Mouse (Mus musculus) MEL (cell line): ENCODE data around the gene Frem1. TPM values are rescaled to one million over a fixed set of nuclear protein-coding genes. Genes with fewer than 3 reads are reported as not detected.

Source experiments
- DNase-seq: peaks from one replicate; pipeline ENCODE4 v3.0.0; 2011; ENCODE audit warnings: low read depth, low spot score
- H3K27ac ChIP-seq: 2 replicates; pipeline ENCODE4 v1.5.1; 2012; ENCODE audit warnings: low read depth, mild to moderate bottlenecking, control low read depth, low read length, moderate library complexity; ENCODE audit not compliant: control insufficient read depth
- H3K27me3 ChIP-seq, 2 experiments: fragments of 150-350 bp in 1 of 2; sonication (generic) in 1 of 2; 2 replicates each; pipeline ENCODE4 v1.6.1; 2012; ENCODE audit warnings: low read length in 2 of 2, mild to moderate bottlenecking in 2 of 2, improper control_type of control experiment in 1 of 2, moderate library complexity in 1 of 2; ENCODE audit not compliant: insufficient read depth in 2 of 2, control insufficient read depth in 1 of 2
- H3K36me3 ChIP-seq, 2 experiments: 2 replicates each; pipeline ENCODE4 v1.6.1; 2012 to 2014; ENCODE audit warnings: low read length in 2 of 2, improper control_type of control experiment in 1 of 2, inconsistent platforms in 1 of 2, mild to moderate bottlenecking in 1 of 2; ENCODE audit not compliant: insufficient read depth in 2 of 2, control insufficient read depth in 1 of 2
- H3K4me1 ChIP-seq, 2 experiments: fragments of 150-350 bp in 1 of 2; sonication (generic) in 1 of 2; 2 replicates each; pipeline ENCODE4 v1.6.1; 2012; ENCODE audit warnings: low read length in 2 of 2, improper control_type of control experiment in 1 of 2, mild to moderate bottlenecking in 1 of 2; ENCODE audit not compliant: insufficient read depth in 2 of 2, control insufficient read depth in 1 of 2
- H3K4me3 ChIP-seq, 2 experiments: fragments of 150-350 bp in 1 of 2; sonication (generic) in 1 of 2; 2 replicates each; pipeline ENCODE4 v1.5.1; 2012; ENCODE audit warnings: low read depth in 2 of 2, low read length in 2 of 2, mild to moderate bottlenecking in 2 of 2, moderate library complexity in 2 of 2, control low read depth in 1 of 2, improper control_type of control experiment in 1 of 2; ENCODE audit not compliant: control insufficient read depth in 1 of 2, insufficient read depth in 1 of 2
- H3K79me2 ChIP-seq: 2 replicates; pipeline ENCODE4 v1.6.1; 2012; ENCODE audit warnings: mild to moderate bottlenecking, low read length, moderate library complexity; ENCODE audit not compliant: control insufficient read depth, poor library complexity, insufficient read depth
- H3K9ac ChIP-seq: 2 replicates; pipeline ENCODE4 v1.6.1; 2012; ENCODE audit warnings: low read depth, mild to moderate bottlenecking, control low read depth, low read length, moderate library complexity; ENCODE audit not compliant: control insufficient read depth, poor library complexity, severe bottlenecking
- H3K9me3 ChIP-seq: fragments of 150-350 bp; sonication (generic); replicated peaks from 2 replicates; pipeline ENCODE4 v1.6.1; 2012; ENCODE audit warnings: mild to moderate bottlenecking, low read length, improper control_type of control experiment, moderate library complexity; ENCODE audit not compliant: insufficient read depth
- CHD1 ChIP-seq: IDR thresholded peaks from 2 replicates; pipeline ENCODE4 v1.6.1; 2012; ENCODE audit warnings: low read depth, mild to moderate bottlenecking, inconsistent platforms, low read length, improper control_type of control experiment
- CTCF ChIP-seq, 3 experiments: IDR thresholded peaks in 2 of 3; conservative IDR thresholded peaks in 1 of 3; 2 replicates each; pipeline ENCODE4 v1.5.1; 2011 to 2012; ENCODE audit warnings: low read length in 3 of 3, low read depth in 2 of 3, mild to moderate bottlenecking in 2 of 3, improper control_type of control experiment in 1 of 3, inconsistent platforms in 1 of 3, mixed read lengths in 1 of 3, moderate library complexity in 1 of 3; ENCODE audit not compliant: control insufficient read depth in 1 of 3, insufficient read depth in 1 of 3, poor library complexity in 1 of 3, severe bottlenecking in 1 of 3
- GABPA ChIP-seq: IDR thresholded peaks from 2 replicates; pipeline ENCODE4 v1.6.1; 2012; ENCODE audit warnings: low read depth, mild to moderate bottlenecking, inconsistent platforms, low read length, improper control_type of control experiment, moderate library complexity
- GATA1 ChIP-seq: IDR thresholded peaks from 2 replicates; pipeline ENCODE4 v1.6.1; 2011; ENCODE audit warnings: low read depth, low read length, improper control_type of control experiment
- HCFC1 ChIP-seq: IDR thresholded peaks from 2 replicates; pipeline ENCODE4 v1.6.1; 2012; ENCODE audit warnings: low read depth, mild to moderate bottlenecking, inconsistent platforms, low read length, improper control_type of control experiment, moderate library complexity
- MAZ ChIP-seq: IDR thresholded peaks from 2 replicates; pipeline ENCODE4 v1.6.1; 2012; ENCODE audit warnings: low read depth, mild to moderate bottlenecking, inconsistent platforms, low read length, improper control_type of control experiment
- MEF2A ChIP-seq: IDR thresholded peaks from 2 replicates; pipeline ENCODE4 v1.6.1; 2014; ENCODE audit warnings: low read depth, mild to moderate bottlenecking, inconsistent platforms, low read length, improper control_type of control experiment; ENCODE audit not compliant: poor library complexity, insufficient replicate concordance, severe bottlenecking; ENCODE audit errors: extremely low read depth
- MXI1 ChIP-seq: IDR thresholded peaks from 2 replicates; pipeline ENCODE4 v1.6.1; 2011; ENCODE audit warnings: mild to moderate bottlenecking, low read depth, low read length, improper control_type of control experiment
- MYB ChIP-seq: IDR thresholded peaks from 2 replicates; pipeline ENCODE4 v1.6.1; 2011; ENCODE audit warnings: mild to moderate bottlenecking, low read depth, low read length, improper control_type of control experiment
- NELFE ChIP-seq: IDR thresholded peaks from 2 replicates; pipeline ENCODE4 v1.6.1; 2011; ENCODE audit warnings: low read depth, low read length, improper control_type of control experiment
- POLR2A ChIP-seq, 2 experiments: IDR thresholded peaks; 2 replicates each; pipeline ENCODE4 v1.6.1; 2011 to 2012; ENCODE audit warnings: low read length in 2 of 2, mild to moderate bottlenecking in 2 of 2, control low read depth in 1 of 2, improper control_type of control experiment in 1 of 2, low read depth in 1 of 2, moderate library complexity in 1 of 2; ENCODE audit not compliant: control insufficient read depth in 1 of 2, insufficient read depth in 1 of 2, poor library complexity in 1 of 2
- RCOR1 ChIP-seq: IDR thresholded peaks from 2 replicates; pipeline ENCODE4 v1.6.1; 2012; ENCODE audit warnings: low read depth, mild to moderate bottlenecking, inconsistent platforms, low read length, improper control_type of control experiment
- SIN3A ChIP-seq: IDR thresholded peaks from 2 replicates; pipeline ENCODE4 v1.6.1; 2012; ENCODE audit warnings: low read length, improper control_type of control experiment, inconsistent platforms
- TAL1 ChIP-seq: IDR thresholded peaks from 2 replicates; pipeline ENCODE4 v1.6.1; 2012; ENCODE audit warnings: mild to moderate bottlenecking, inconsistent platforms, low read length, moderate library complexity, mixed read lengths
- USF2 ChIP-seq, 2 experiments: IDR thresholded peaks; 2 replicates each; pipeline ENCODE4 v1.6.1; 2011 to 2012; ENCODE audit warnings: improper control_type of control experiment in 2 of 2, low read length in 2 of 2, borderline replicate concordance in 1 of 2, inconsistent platforms in 1 of 2, low read depth in 1 of 2, mild to moderate bottlenecking in 1 of 2; ENCODE audit not compliant: insufficient read depth in 1 of 2
- ZC3H11A ChIP-seq: IDR thresholded peaks from 2 replicates; pipeline ENCODE4 v1.6.1; 2012; ENCODE audit warnings: low read depth, mild to moderate bottlenecking, inconsistent platforms, low read length, improper control_type of control experiment
- ZKSCAN1 ChIP-seq: IDR thresholded peaks from 2 replicates; pipeline ENCODE4 v1.6.1; 2012; ENCODE audit warnings: low read depth, mild to moderate bottlenecking, inconsistent platforms, low read length, improper control_type of control experiment, moderate library complexity
- polyA plus RNA-seq, 2 experiments: library from polyadenylated mRNA; stranded (reverse) in 1 of 2; unstranded in 1 of 2; fragments of >175 nt in 1 of 2; fragments of >200 nt in 1 of 2; gene quantifications; 2 replicates each; pipeline versions ENCODE4 v1.2.1 to v1.2.4; 2012; ENCODE audit warnings: low replicate concordance in 2 of 2, low read depth in 1 of 2; ENCODE audit not compliant: insufficient read length in 2 of 2, insufficient read depth in 1 of 2, missing spikeins in 1 of 2
- total RNA-seq: library from RNA; depleted of rRNA; stranded (reverse); fragments of 300-350 nt; gene quantifications from 2 replicates; pipeline ENCODE4 v1.2.3, GENCODE M21; 2012

The Frem1 gene
- total and polyA plus RNA-seq, 3 experiments, result not detected

DNA sequence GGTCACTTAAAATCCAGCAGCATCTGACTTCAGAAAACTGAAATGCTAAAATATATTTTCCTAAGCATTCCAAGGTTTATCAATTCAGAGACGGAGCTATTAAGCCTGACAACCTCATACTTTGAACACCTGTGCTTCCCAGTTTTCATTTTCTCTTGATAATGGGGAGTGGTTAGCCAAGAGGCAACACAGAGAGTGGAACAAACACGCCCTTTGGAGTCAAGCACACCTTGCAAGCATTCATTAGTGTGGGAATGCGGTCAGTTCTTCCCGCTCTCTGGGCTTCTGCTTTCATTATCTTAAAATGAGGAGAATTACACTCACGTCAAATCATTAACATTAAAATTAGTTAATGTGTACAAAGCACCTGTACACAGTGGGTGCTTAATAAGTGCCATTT lies 122.1 kb downstream of the Frem1 start:
- Histone ChIP-seq H3K4me3 (no peak overlapping the region), H3K9ac (no peak overlapping the region), H3K27ac (no peak overlapping the region), H3K9me3 (no peaks in the 10 kb centered on the region), H3K79me2 (no peaks in the 10 kb centered on the region), H3K27me3 (no peaks in the 10 kb centered on the region; a peak in 1 of 4 replicates), H3K36me3 (no peaks in the 10 kb centered on the region), H3K4me1 (no peaks in the 10 kb centered on the region)
- no peak for TF ChIP-seq POLR2A (IDR thresholded peaks at IDR 0.05; ENCODE audit: control insufficient read depth in 1 of 2, insufficient read depth in 1 of 2, low read depth in 1 of 2, low read length in 2 of 2, poor library complexity in 1 of 2)
- TF ChIP-seq HCFC1, result no peak
- no peak for TF ChIP-seq MXI1
- TF ChIP-seq SIN3A, result no peak
- TF ChIP-seq RCOR1, result no peak
- no peak for TF ChIP-seq CTCF (IDR thresholded peaks at IDR 0.05 in 2 of 3, conservative IDR thresholded peaks at IDR 0.05 in 1 of 3; ENCODE audit: control insufficient read depth in 1 of 3, insufficient read depth in 1 of 3, low read depth in 2 of 3, low read length in 3 of 3, poor library complexity in 1 of 3, severe bottlenecking in 1 of 3)
- no peak for TF ChIP-seq MEF2A
- no peak for DNase-seq

DNA sequence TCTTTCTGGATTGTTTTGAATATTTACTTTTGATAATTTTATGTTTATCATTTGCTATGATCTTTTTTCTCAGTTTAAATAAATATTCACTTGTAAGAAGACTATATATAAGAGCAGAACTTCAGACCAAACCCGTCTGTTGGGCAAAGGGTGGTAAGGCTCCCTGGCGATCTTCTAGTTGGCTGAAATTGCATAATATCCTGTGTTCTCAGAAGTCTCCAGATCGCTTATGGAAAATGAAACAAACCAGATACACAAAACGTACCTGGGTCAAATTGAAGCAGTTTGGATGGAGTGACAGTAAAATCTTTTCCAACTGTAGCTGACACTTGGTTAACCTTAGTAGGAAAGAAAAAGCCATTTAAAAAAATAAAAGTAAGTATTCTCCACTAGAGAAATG lies 130.2 kb downstream of the Frem1 start:
- TF ChIP-seq USF2 (IDR thresholded peaks at IDR 0.05; ENCODE audit: borderline replicate concordance in 1 of 2, insufficient read depth in 1 of 2, low read depth in 1 of 2, low read length in 2 of 2) (no peak), CHD1 (no peak), MYB (no peak), ZC3H11A (no peak), CTCF (IDR thresholded peaks at IDR 0.05 in 2 of 3, conservative IDR thresholded peaks at IDR 0.05 in 1 of 3; ENCODE audit: control insufficient read depth in 1 of 3, insufficient read depth in 1 of 3, low read depth in 2 of 3, low read length in 3 of 3, poor library complexity in 1 of 3, severe bottlenecking in 1 of 3) (no peak), HCFC1 (no peak), GABPA (no peak), MEF2A (no peak), ZKSCAN1 (no peak), GATA1 (no peak), TAL1 (no peak), NELFE (no peak), MAZ (no peak)
- Histone ChIP-seq H3K4me3 (no peak overlapping the region), H3K36me3 (no peaks in the 10 kb centered on the region), H3K9me3 (no peaks in the 10 kb centered on the region), H3K4me1 (no peaks in the 10 kb centered on the region), H3K79me2 (no peaks in the 10 kb centered on the region), H3K27ac (no peak overlapping the region), H3K27me3 (no peaks in the 10 kb centered on the region), H3K9ac (no peak overlapping the region)
- DNase-seq, result no peak
